Mouse (Mus musculus) hematopoietic stem cell, adult 5-6 weeks (primary cell): ENCODE measurements around the gene Sipa1l1. TPM values are rescaled to one million over a fixed set of nuclear protein-coding genes. Genes with fewer than 3 reads are reported as not detected.
A peak's percentile ranks its signal among the peaks of the same experiment; 100 is the strongest.

Experiments
- ATAC-seq, 2 experiments: fragments of 125-278 bp in 1 of 2; replicated peaks in 1 of 2; 2 replicates each; pipeline ENCODE4 v1.8.0; 2016 to 2017; ENCODE audit warnings: inconsistent platforms in 2 of 2, mild to moderate bottlenecking in 2 of 2, moderate number of reproducible peaks in 2 of 2, low read depth in 1 of 2, moderate TSS enrichment in 1 of 2; ENCODE audit not compliant: low FRiP score in 2 of 2, poor library complexity in 2 of 2, severe bottlenecking in 2 of 2, insufficient read depth in 1 of 2, low TSS enrichment in 1 of 2
- total RNA-seq: library from RNA; stranded (forward); fragments of 172-1452, 232-1000 nt; gene quantifications from 2 replicates; pipeline ENCODE4 v1.2.3, GENCODE M21; 2017

Sipa1l1 gene
- total RNA-seq, 1 experiment from 2014 or later: 27.9 TPM

DNA sequence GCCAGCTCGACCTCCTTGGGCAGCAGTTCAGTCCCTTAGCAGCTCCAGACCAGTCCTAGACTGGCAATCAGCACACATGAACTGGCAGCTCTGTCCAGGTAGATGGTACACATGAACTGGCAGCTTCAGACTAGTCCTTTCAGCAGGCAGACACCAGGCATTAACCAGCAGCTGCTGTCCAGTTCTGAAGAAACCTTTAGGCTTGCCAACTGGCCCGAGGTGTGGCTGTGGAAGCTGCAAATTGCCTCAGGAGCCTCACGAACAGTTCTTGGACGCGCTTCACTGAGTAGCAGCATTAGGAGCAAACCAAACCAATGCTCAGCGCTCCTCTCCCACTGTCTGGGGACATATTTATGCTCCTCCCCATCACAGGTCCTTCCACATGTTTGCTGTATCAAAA lies 128.1 kb downstream of the Sipa1l1 start:
- ATAC-seq: no peak

DNA sequence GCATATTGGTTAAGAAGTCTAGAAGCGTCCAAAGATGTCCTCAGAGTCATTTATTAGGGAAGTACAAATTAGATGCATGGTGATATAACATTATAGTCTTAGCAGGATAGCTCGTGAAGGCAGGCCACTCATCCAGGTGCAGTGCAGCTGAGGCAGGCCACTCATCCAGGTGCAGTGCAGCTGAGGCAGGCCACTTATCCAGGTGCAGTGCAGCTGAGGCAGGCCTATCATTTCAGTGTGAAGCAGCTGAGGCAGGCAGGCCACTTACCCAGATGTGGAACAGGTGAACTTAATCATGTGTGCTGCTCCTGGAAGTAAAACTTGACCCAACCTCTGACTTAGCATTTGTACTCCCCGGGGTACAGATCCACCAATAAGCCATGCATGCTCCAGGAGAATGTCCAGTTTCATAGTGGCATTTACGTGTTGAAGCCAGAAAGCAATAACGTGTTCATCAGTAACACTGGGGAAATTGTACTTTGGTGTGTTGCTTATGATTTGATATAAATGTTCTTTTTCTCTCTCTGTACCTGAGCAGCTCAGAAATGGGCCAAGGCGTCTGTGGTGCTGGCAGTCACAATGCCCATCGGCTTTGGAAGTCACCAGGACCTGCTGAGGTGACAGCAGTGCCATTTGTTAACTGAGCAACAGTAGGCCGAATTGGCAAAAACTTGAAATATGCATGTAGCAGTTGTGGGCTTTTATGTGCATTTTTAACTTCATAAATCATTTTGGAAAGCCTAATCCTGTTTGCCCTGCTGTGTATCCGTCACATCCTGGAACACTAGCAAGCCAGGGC lies 129.7 kb downstream of the Sipa1l1 start:
- no peak for ATAC-seq

DNA sequence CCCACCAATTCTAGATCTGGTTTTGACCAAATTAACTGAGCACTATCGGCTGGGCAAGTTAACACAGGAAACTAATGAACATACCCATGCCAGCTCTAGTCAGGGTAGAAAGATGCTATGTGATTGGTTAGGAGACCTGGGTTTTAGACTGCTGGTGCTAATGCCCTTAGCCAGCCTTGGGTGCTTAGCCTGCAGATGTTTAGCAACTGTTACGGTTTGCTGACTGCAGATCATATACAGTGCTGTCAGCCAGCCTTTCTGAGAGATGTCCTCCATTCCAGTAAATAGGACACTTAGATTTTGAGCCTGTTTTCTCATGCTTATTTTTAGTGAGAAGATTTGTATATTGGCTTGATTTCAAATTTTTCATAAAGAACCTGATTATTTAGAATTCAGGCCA lies 135.0 kb downstream of the Sipa1l1 start:
- ATAC-seq: no peak

DNA sequence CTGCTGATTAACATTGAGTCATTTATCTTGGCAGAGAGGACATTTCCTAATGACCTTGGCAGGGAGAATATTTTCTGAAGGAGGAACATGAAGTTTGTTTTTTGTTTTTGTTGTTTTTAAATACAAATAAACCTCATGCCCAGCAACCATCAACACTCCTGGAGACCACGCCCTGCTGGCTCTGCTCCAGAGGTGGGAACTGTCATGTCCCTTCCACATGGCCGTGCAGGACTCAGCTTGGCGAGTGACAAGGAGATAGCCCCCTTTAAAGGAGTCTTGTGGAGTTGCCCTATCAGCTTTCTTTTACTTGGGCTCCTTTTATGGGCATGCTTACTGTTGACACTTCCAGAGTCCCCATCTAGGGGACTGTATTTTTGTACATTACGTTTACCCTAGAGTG lies 136.9 kb downstream of the Sipa1l1 start:
- ATAC-seq: no peak

DNA sequence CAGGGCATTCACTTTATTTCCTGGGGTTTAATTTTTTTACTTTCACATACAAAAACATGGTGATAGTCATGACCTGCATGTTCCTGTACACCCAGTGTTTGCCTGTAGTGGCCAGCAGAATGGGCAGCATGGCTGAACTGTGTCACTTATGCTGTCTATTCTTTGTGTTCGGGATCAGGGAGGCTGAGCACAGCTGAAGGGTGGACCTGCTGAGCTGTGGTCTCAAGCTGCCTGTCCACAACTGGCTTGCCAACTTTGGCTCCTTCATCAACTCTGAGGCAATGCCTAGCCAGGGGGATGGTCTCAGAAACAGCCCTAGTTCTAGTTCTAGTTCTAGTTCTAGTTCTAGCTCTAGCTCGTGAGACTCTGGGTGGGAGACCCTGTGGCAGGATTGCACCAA lies 142.5 kb downstream of the Sipa1l1 start:
- peak in 1 of 2 experiments; percentile 25; a peak in 1 of 4 replicates for ATAC-seq

DNA sequence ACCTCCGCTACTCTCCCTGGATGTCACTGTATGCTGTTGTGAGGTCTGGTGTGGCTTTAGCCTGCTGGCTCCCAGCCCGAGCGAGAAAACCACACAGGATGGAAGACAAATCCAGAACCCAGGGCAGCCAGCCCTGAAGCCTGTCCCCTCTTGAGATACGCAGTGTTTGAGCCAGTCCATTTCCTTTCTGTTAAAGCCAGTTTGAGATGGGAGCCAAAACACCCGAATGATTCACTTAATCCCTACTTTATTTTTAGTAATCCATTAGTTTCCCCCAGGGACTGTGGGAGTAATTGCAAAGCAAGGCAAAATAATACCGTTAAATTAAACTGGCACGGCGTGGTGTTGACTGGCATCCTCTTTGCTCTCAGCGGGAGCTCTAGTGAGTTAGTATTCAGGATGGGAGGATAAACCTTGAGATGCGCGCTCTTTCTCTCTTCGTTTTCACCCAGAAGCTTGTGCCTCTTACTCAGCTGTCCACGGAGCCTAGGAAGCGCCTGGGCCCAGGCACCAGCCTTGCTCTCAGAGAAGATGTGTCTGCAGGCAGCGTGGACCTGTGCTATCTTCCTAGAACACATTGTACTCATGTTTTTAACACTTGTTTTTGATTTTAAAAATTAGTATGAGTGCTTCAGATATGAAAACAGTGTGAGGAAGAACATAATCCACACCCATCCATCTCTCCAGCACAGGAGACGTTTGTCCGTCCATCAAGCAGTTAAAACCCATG lies 143.1 kb downstream of the Sipa1l1 start:
- peak; percentile 58 to 75 for ATAC-seq

DNA sequence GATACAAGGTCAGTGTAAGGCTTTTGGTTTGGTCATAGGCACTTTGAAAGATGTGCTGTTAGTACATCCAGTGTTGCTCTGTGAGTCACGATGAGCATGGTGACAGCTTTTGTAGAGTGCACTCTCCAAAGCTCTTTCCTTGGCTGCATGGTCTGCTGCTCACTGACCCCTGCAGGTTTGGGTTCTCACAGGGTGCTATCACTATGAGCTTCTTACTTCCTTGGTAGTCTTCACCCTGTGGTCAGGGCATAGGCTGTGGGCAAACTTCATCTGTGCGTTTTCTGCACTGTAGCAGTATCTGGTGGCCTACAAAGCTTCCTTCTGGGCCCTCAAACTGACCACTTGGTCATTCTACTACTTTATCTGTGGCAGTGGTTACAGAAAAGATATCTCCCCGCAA lies 144.0 kb downstream of the Sipa1l1 start:
- no peak for ATAC-seq

DNA sequence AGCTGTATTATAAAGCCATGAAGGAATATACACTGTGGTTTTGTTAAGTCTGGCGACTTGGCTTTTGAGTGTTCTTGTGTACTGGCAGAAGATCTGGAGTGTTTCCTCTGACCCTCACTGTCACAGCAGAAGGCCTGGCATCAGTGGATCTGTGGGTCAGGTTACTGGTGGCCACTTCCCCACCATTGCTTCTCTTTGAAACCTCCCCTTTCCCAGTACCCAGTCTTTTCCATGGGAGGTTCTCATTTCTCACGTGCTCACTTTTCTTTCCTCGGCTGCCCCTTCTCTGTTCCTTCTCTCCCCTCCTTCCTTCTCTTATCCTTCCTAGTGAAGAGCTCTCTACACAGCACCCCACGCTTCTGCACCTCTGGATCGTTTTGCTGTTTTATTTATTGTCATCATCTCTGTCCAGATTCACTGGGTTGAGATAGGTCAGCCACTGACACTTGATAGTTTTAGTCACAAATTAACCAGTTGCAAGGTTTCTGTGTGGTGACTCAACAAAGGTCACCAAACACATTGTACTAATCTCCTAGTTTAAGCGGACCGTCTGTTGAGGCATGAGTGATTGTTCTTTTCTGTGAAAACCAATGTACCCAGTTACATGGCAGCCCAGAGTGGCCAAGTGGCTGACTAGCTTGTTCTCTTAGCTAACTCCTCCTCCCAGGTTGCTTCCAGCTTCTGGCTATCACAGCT lies 150.5 kb downstream of the Sipa1l1 start:
- ATAC-seq: no peak

DNA sequence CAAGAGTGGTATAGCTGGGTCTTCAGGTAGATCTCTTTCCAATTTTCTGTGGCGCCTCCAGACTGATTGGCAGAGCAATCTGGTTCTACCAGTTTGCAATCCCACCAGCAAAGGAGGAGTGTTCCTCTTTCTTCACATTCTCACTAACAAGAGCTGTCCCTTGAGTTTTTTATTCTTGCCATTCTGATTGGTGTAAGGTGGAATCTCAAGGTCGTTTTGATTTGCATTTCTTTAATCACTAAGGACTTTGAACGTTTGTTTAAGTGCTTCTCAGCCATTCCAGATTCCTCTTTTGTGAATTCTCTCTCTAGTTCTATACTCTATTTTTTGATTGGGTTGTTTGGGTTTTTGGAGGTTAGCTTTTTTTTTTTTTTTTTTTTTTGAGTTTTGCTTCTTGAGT lies 151.1 kb downstream of the Sipa1l1 start:
- ATAC-seq: no peak

DNA sequence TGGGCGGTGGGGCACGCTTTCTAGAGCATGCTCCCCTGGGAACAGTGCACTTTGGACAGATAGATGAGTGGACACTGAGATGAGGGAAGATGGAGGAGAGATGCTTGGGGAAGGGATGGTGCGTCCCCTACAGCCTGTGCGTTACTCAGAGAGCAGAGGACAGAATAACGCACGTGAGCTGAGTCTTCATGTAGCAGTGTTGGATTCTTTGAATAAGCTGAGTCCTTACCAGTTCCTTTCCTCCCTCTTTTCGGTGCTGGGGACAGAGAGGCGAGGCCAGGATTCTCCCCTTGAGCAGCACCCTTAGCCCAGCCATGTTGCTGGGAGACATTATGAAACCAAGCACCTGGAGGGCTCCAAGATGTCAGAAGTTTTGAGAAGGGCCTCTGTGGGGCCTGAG lies 152.3 kb downstream of the Sipa1l1 start:
- no peak for ATAC-seq

DNA sequence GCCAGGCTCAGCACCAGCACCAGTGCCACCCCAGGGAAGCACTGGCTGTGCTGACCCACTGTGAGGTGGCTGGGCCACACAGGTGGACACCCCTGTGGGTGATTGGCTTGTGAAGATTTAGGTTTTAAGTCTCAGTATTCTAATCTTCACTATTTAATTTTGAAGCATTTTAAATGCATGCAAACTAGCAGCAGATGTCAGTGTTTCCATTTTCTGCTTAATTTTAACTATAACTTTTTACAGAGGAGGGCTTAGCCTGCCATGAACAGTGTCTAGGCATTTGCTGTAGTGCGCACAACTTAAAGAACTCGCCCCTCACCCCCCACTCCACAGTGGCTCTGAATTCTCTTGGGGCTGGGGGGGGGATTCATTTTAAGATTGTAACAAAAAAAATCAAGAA lies 152.7 kb downstream of the Sipa1l1 start:
- ATAC-seq: no peak

DNA sequence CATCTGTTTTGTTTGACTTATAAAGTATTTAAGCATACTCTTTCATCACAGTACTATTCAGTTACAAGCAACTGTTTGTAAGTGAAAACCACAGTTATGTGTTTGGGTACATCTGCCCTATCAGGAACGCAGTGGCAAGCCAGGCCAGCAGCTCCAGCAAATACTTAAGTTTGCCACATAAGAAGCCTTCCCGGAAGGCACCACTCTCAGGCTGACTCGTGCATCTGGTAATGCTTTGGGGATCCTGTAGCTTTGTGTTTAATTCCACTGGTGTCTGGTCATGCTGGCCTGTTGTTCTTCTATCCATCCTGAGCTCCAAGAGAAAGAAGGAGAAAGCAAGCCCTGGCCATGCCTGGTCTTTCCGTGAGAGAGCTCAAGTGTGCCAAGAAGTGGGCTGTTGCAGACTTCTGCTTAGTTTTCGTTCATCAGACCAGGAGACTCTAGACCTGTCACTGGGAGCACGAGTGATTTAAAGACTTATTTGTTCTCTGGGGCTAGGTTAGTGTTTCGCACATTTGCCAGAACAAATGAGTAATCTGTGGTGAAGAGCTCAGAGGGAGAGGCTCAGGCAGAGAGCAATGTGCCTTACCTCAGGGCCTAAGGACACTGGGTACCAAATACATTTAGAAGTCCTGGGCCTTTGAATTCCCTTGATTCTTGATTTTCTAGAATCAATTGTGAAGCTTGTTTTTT lies 153.8 kb downstream of the Sipa1l1 start:
- no peak for ATAC-seq

DNA sequence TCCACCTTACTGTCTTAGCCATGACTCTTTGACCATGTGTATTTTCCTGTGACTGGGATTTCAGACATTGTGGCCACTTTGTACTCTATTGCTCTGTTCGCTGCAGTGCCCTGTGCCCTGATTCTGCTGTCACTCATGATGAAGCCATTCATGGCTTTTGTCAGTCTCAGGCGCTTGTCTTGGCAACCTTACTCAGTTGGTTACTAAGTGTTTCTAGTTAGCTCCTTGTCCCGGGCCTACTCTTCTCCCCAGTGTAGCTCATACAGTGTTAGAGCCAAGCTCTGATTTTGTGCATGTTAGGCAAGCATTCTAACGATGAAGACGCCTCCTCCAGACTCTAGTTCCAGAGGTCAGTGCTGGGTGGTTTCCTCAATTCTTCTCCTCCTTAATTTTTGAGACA lies 155.5 kb downstream of the Sipa1l1 start:
- ATAC-seq: no peak

DNA sequence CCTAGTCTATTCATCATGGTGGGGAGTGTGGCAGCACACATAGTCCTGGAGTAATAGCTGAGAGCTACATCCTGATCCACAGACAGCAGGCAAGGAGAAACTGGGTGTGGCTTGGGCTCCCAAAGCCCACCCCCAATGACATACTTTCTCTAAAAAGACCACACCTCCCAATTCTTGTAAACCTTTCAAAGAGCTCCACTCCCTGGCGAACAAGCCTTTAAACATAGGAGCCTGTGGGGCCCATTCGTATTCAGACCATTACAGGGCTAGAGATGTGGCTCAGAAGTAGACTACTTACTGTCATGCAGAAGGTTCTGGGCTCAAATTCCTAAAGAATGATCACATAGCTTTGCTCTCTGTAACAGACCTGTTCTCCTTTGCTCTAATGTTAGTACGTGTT lies 156.4 kb downstream of the Sipa1l1 start:
- no peak for ATAC-seq

DNA sequence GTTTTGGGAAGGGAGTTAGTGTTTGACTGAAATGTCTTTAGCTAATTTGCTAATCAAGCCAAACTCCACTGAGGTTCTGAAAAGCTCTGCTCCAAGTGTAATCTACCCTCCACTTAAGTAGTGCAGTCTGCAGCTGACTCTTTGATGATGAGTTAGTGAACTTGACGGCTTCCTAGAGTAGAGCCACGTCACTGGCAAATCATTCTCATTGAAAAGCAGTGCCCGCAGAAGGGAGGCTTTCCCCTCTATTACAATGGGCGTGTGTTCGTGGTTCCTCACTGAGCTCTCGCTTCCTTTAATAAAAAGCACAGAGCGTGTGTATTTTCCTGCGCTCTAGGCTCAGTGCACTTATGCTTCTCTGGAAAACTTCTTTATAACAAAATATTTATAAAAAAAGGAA lies 157.3 kb downstream of the Sipa1l1 start:
- ATAC-seq: no peak

DNA sequence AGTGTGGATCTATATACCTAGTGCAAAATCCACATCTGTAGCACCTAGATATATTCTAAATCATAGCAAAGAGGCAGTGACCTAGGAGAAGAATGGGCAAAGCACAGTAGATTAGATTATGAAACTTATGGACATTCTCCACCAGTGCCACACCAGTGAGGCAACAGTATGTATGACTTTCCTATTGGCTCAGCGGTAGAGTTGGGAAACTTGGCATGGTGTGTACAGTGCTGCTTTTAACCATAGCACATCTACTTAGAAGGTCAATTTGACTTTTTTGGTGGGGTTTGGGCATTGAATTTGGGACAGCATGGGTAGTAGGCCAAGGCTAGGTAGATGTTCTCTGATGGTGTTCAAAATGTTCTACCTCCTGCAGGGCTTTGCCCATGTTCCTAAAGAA lies 159.0 kb downstream of the Sipa1l1 start:
- ATAC-seq: peak in 1 of 2 experiments; percentile 29; a peak in 1 of 4 replicates

DNA sequence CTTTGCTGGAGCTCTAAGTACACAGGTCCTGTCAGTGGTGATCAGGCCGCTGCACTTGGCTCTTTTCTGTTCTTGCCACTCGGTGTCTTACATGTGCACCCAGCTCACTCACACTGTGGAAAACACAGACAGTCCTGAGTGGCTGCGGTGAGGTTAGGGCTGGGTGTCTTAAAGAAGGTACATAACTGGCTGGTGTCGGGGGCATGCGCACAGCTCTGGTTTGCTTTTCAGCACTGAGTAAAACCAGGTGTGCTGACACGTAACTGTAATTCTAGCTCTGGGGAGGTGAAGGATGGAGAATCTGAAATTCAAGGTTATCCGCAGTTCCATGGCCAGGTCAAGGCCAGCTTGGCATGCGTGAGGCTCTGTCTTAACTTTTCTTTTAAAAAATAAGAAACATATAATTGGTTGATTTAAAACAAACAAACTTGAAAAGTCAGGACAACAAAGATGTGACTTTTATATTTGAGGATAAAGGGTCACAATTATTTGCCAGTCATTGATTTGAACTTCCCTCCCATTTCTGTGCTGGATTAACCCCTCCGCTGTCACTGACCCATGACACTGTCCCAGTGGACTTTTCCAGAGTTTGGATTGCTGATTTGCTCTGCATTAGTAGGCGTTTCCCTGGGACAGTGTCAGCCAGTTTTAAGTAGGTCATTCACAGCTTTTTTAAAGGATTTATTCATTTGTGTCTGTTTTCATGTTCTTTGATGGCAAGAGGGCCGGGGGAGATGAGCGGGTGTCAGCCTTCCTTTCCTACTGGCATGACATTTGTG lies 163.9 kb downstream of the Sipa1l1 start:
- no peak for ATAC-seq
